In the genomic region with DNA sequence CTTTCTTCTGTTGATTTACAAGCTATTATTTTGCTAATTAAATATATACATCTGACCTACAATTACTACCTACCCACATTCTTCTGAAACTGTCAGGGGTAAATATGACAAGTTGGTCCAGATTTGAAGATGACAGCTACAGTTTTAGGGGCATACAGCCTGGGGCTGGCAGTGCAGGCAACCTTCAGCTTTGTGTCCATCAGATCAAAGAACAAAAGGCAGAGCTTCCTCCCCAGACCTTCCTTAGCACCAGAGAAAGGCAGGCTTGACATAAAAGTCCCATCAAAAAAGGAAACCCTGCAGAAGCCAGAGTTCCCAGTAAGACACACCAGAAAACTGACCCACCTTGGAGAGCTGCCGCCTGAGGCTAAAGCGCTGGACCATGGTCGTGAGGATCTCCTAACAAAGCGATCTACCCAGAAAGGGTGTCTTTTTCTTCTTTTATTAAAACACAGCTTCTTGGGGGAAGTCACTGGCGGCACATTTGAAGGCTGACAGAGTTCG, we compare ENCODE assay signal across 8 mouse cellular contexts.
A peak's percentile ranks its signal among the peaks of the same experiment; 100 is the strongest.
DNase-seq lines count a peak whose midpoint lies in the region; ATAC-seq and TF ChIP-seq lines count a peak whose summit lies in the region.

No protein-coding gene starts in this region.

- H3K36me3 ChIP-seq in heart, embryonic 16.5 days (ENCODE audit: control insufficient read depth, insufficient read depth): no peaks in the 10 kb centered on the region
- H3K36me3 ChIP-seq in hindbrain, embryonic 11.5 days (ENCODE audit: control insufficient read depth, insufficient read depth, low read length): no peaks in the 10 kb centered on the region
- no peaks in the 10 kb centered on the region for H3K36me3 ChIP-seq in midbrain, embryonic 11.5 days (ENCODE audit: control insufficient read depth, insufficient read depth, low read length)

- H3K4me1 ChIP-seq in heart, embryonic 16.5 days (ENCODE audit: control insufficient read depth, insufficient read depth, low read length): peaks cover 10% of the 10 kb centered on the region
- H3K4me1 ChIP-seq in bone marrow macrophage, adult 2 months (ENCODE audit: control insufficient read depth, insufficient read depth, low read length): peaks cover 6% of the 10 kb centered on the region
- peaks cover 3% of the 10 kb centered on the region; the same call in 1 of the 2 replicates for H3K4me1 ChIP-seq in hindbrain, embryonic 11.5 days (replicated peaks; ENCODE audit: control insufficient read depth, insufficient read depth, low read length)
- H3K4me1 ChIP-seq in midbrain, embryonic 11.5 days (ENCODE audit: control insufficient read depth, insufficient read depth, low read length): peaks cover 7% of the 10 kb centered on the region; the same call in 1 of the 2 replicates

- H3K27ac ChIP-seq in heart, embryonic 16.5 days (ENCODE audit: low read length): peak overlapping the region; percentile 76
- no peak overlapping the region for H3K27ac ChIP-seq in bone marrow macrophage, adult 2 months (ENCODE audit: insufficient read depth, low read depth, low read length)
- H3K27ac ChIP-seq in hindbrain, embryonic 11.5 days (ENCODE audit: low read depth, low read length): peak overlapping the region; percentile 88
- peak overlapping the region; percentile 53 for H3K27ac ChIP-seq in midbrain, embryonic 11.5 days (ENCODE audit: low read depth, low read length)

- H3K4me3 ChIP-seq in heart, embryonic 16.5 days (ENCODE audit: low read length): peak overlapping the region; percentile 82
- peak overlapping the region; percentile 66 for H3K4me3 ChIP-seq in bone marrow macrophage, adult 2 months (ENCODE audit: insufficient read depth, low read length)
- H3K4me3 ChIP-seq in hindbrain, embryonic 11.5 days (ENCODE audit: low read depth, low read length): peak overlapping the region; percentile 65
- peak overlapping the region; percentile 53 for H3K4me3 ChIP-seq in midbrain, embryonic 11.5 days (ENCODE audit: low read depth, low read length)

- TF ChIP-seq POLR2A in bone marrow macrophage, adult 2 months (IDR thresholded peaks at IDR 0.05; ENCODE audit: borderline replicate concordance, low read depth, low read length): no peak

- H3K9ac ChIP-seq in heart, embryonic 16.5 days (ENCODE audit: low read length): peak overlapping the region; percentile 68
- H3K9ac ChIP-seq in hindbrain, embryonic 11.5 days (ENCODE audit: low read depth, low read length): peak overlapping the region; percentile 78
- peak overlapping the region; percentile 70 for H3K9ac ChIP-seq in midbrain, embryonic 11.5 days (ENCODE audit: low read length)

- H3K27me3 ChIP-seq in heart, embryonic 16.5 days (ENCODE audit: control insufficient read depth, insufficient read depth, low read length): no peaks in the 10 kb centered on the region
- no peaks in the 10 kb centered on the region for H3K27me3 ChIP-seq in hindbrain, embryonic 11.5 days (ENCODE audit: control insufficient read depth, insufficient read depth, low read length)
- H3K27me3 ChIP-seq in midbrain, embryonic 11.5 days (ENCODE audit: control insufficient read depth, insufficient read depth, low read length): no peaks in the 10 kb centered on the region

- 5% methylated on average over 6 of the region's 6 CpGs for WGBS in heart, embryonic 16.5 days
- under 1% methylated on average over 6 of the region's 6 CpGs for WGBS in hindbrain, embryonic 11.5 days
- WGBS in midbrain, embryonic 11.5 days: 1% methylated on average over 6 of the region's 6 CpGs

- no peaks in the 10 kb centered on the region for H3K9me3 ChIP-seq in heart, embryonic 16.5 days (replicated peaks; ENCODE audit: control insufficient read depth, low read length)
- no peaks in the 10 kb centered on the region for H3K9me3 ChIP-seq in hindbrain, embryonic 11.5 days (ENCODE audit: control insufficient read depth, low read length)
- H3K9me3 ChIP-seq in midbrain, embryonic 11.5 days (ENCODE audit: control insufficient read depth, low read length): no peaks in the 10 kb centered on the region

- intact Hi-C loops in heart, postnatal 25 days (cut with DNase I): loop anchor here (1.0 to 5.0 kb wide), 2 partner anchors 12 to 35 kb away; no protein-coding TSS in a partner anchor

- 0 out of 2 replicates have a peak, but pooled peaks have one; percentile 14 for ATAC-seq in heart, embryonic 16.5 days (replicated peaks; ENCODE audit: extremely low read depth, insufficient read depth, low FRiP score)
- peak; percentile 62; the same call in 1 of the 2 replicates for ATAC-seq in hindbrain, embryonic 11.5 days (ENCODE audit: low FRiP score)
- ATAC-seq in midbrain, embryonic 11.5 days (ENCODE audit: low FRiP score): peak; percentile 58
- no peak for ATAC-seq in activated CD4-positive, CD25-positive, alpha-beta regulatory T cell, adult 4 months

- peak overlapping the region; percentile 93 for H3K4me2 ChIP-seq in heart, embryonic 16.5 days (ENCODE audit: low read depth, low read length)
- H3K4me2 ChIP-seq in hindbrain, embryonic 11.5 days (replicated peaks; ENCODE audit: low read depth, low read length): peak overlapping the region; percentile 76
- H3K4me2 ChIP-seq in midbrain, embryonic 11.5 days: peak overlapping the region; percentile 70

- DNase-seq in heart, postnatal 25 days (ENCODE audit: low spot score): no peak
- DNase-seq in hindbrain, embryonic 11.5 days (ENCODE audit: low spot score): no peak
- DNase-seq in midbrain, embryonic 11.5 days (ENCODE audit: low spot score, missing footprints): no peak
- DNase-seq in urinary bladder, postnatal 10 days (ENCODE audit: low spot score): no peak
- DNase-seq in T-cell, adult 2 months (ENCODE audit: low spot score): no peak

- no peak for TF ChIP-seq CTCF in bone marrow macrophage, adult 2 months (IDR thresholded peaks at IDR 0.05; ENCODE audit: low read depth, low read length)
